Mouse (Mus musculus) thymus, postnatal 0 days (tissue): ENCODE data around the gene Camkv. TPM values are rescaled to one million over a fixed set of nuclear protein-coding genes. Genes with fewer than 3 reads are reported as not detected.

Experiments
- DNase-seq: peaks from one replicate; pipeline ENCODE4 v3.0.0-alpha.2; 2015; ENCODE audit warnings: low spot score
- polyA plus RNA-seq: library from polyadenylated mRNA; unstranded; fragments of >200 nt; fragmentation: Nextera tagmentation; extraction: Ambion mirVana; gene quantifications from 2 replicates; pipeline ENCODE4 v1.2.1, GENCODE M21; 2015

Camkv gene
- 12.1 and 12.9 TPM in 2 replicates for polyA plus RNA-seq

DNA sequence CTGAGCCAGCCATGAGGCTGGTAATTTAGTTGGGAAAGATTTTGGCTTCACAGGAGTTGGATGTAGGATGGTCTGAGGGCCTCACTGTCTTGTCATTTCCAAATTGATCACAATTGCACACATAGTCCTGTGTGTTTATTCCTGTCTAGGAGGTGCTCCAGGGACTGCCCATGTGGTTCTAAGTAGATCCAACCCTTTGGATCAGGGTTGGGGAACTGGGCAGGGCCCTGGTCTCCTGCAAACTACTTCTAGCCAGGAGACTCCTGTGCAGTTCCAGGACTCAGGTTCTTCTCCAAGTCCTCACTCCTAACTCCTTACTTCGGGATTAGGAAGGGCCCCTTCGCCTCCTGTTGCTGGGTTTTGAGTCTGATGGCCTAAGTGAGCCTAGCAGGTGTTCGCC, at the start of gene Camkv:
Gene Camkv, plus strand, starts transcription at position 301 of the 400 bp plus-strand sequence.
- no peak for DNase-seq

GRCm38 (mm10) chr9:107887804-107888266, 47.6 kb upstream of the Camkv start, which contains the start of gene Mon1a:
Gene Mon1a, plus strand, starts transcription at chr9:107888151.
- peak; percentile 94 for DNase-seq

GRCm38 (mm10) chr9:107888267-107888850, 47.1 kb upstream of the Camkv start:
- peak; percentile 58 for DNase-seq

GRCm38 (mm10) chr9:107890260-107890659, 45.2 kb upstream of the Camkv start:
- DNase-seq = no peak

GRCm38 (mm10) chr9:107891023-107891422, 44.5 kb upstream of the Camkv start:
- peak; percentile 29 for DNase-seq

DNA sequence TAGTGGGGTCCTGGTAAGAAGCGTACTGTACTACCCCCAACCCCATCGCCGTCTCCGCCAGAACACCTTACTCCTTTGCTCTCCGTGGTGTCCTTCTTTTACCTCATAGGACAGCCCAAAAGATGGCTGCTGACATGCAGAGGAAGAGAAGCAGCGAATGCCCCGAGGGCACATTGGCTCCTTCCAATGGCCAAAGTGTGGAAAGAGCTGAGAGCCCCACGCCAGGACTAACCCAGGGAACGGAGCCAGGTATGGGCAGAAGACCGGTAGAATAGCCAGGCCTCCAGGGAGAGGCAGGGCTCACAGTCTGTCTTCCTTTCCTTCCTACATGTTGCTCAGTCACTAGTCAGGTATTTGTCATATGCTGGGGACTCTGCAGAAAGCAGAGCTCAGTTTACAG, 36.9 kb upstream of the Camkv start:
- DNase-seq = no peak

DNA sequence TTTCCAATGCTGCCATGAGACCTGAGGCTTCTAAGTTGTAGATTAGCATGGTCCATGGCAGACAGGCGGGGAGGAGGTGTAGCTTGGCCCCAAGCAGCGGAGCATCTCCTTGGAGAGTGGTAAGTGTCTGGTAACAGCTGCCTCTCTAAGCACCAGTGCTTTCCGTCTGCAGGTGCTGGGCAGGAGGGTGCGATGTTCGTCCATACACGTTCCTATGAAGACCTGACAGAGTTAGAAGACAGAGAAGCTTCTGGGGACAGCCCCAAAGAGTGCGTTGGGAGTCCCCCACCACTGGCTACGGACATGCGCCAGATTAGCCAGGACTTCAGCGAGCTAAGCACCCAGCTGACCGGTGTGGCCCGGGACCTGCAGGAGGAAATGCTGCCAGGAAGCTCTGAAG, 35.6 kb upstream of the Camkv start:
- DNase-seq = no peak

- peak; percentile 62 for DNase-seq
Measured at GRCm38 (mm10) chr9:107900840-107901626, 34.4 kb upstream of the Camkv start.

- DNase-seq = no peak
Measured at GRCm38 (mm10) chr9:107901627-107901914, 33.9 kb upstream of the Camkv start.

DNA sequence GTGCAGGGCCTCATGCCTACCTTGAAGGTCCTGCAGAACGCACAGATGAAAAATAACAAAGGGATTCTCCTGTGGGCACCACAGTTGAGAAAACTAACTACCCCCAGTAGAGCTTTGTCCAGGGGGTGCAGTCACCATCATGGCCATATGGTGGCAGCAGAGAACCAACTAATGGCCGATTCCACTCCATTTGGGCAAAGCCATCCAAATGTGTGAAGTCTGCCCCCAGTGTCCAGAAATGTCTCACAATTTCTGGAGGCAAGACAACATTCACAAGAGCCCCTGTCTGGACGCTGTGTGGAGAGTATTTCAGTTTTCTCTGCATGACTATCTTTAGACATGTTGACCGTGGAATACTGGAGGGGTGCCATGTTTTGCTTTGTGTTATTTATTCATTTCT, 30.7 kb upstream of the Camkv start:
- peak; percentile 86 for DNase-seq

DNA sequence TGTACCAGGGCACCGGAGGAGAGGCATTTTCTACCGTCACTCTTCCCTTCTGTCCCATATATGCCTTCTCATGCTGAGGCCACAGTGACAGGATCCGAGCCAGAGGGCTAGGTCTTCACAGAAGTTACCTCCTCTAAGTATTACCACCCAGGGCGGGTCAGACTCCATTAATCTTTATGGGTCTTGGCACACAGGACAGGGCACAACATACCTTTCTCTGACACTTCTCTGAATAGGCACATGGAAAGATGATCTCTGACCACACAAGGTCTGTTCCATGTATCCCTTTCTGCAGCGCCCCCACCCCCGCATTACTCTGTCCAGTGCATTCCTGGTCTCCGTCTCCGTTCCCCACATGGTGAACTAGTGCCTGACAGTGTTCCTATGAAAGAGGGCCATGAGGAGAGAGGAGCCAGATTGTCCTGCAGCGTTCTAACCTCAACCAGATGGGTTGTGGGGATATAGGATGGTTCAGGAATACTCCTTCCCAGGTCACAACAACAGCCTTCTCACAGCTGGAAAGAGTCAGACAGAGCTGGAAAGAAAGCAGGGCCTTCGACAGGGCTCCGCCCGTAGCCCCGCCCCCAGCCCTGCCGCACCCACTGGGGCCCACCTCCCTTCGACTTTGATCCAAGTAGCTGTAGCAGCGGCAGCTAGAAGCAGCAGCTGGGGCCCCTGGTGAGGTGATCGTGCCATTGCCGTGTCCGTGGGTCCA, 29.1 kb upstream of the Camkv start, which contains the start of gene Mst1r:
Gene Mst1r, plus strand, starts transcription at position 622 of the 715 bp plus-strand sequence.
- peak; percentile 83 for DNase-seq

- no peak for DNase-seq
Measured at GRCm38 (mm10) chr9:107906967-107907800, 28.3 kb upstream of the Camkv start.

DNA sequence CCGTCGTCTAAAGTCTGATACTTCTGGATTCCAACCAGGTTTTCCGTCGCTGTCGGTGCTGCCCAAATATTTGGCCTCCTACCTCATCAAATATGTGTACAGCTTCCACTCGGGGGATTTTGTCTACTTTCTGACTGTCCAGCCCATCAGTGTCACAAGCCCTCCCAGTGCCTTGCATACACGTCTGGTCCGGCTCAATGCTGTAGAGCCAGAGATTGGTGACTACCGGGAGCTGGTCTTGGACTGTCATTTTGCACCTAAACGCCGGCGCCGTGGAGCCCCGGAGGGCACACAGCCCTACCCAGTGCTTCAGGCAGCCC, 27.7 kb upstream of the Camkv start:
- DNase-seq = no peak

GRCm38 (mm10) chr9:107908410-107909158, 26.9 kb upstream of the Camkv start:
- no peak for DNase-seq

GRCm38 (mm10) chr9:107910025-107910769, 25.3 kb upstream of the Camkv start:
- DNase-seq = no peak

GRCm38 (mm10) chr9:107914764-107915420, 20.6 kb upstream of the Camkv start:
- DNase-seq = no peak

- DNase-seq = no peak
Measured at GRCm38 (mm10) chr9:107917895-107918608, 17.4 kb upstream of the Camkv start.

DNA sequence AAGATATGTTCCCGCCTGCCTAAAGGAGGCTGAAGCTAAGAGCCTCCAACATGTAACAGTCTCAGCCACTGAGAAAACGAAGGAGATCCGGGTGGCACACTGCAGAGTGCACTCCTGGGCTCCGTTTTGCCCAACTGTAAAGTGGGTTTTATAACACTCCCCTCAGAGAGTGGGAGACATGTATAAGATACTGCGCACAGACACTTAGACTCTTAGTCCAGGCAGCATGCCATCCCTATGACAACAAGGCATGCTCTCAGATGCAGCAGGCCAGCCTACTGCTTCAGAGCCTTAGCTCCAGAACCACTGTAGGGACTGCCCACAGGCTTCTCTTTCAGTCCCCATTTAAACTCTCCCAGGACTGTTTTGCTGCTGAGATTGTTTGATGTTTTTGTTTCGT, 16.6 kb upstream of the Camkv start:
- DNase-seq = no peak

DNA sequence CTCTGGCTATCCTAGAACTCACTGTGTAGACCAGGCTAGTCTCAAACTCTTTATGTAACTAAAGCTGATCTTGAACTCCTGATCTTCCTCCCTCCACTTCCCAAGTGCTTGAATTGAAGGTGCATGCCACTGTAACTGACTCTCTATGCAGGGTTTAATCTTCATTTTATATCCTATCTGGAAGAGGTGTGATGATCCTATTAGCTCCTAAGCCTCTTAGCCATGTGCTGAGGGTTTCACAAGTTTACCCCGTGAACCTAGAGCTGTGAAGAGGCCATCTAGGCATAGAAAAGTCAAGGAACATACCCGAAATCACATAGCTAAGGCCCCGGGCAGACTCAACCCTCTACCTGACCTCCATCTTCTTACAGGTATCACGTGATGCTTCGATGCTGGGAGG, 16.0 kb upstream of the Camkv start:
- DNase-seq = no peak
